Mouse (Mus musculus) kidney, postnatal 10 days (tissue): Measurements from ENCODE around the gene Spi1.
"Not testable (repeated sequence)": the region's sequence is repeated elsewhere in the genome, so short reads cannot be mapped to it uniquely, and the experiment has no call there.

ENCODE experiments used
- DNase-seq: peaks from one replicate; pipeline ENCODE4 v3.0.0; 2021; ENCODE audit warnings: mixed read lengths

The Spi1 gene

GRCm38 (mm10) chr2:91097015-91097414 lies 14.8 kb downstream of the Spi1 start:
- no peak for DNase-seq

GRCm38 (mm10) chr2:91098156-91098555 lies 16.0 kb downstream of the Spi1 start:
- no peak for DNase-seq

- DNase-seq = peak; percentile 96
Observed at GRCm38 (mm10) chr2:91101124-91101740, 19.0 kb downstream of the Spi1 start.

GRCm38 (mm10) chr2:91108156-91108555 lies 26.0 kb downstream of the Spi1 start:
- DNase-seq = no peak

DNA sequence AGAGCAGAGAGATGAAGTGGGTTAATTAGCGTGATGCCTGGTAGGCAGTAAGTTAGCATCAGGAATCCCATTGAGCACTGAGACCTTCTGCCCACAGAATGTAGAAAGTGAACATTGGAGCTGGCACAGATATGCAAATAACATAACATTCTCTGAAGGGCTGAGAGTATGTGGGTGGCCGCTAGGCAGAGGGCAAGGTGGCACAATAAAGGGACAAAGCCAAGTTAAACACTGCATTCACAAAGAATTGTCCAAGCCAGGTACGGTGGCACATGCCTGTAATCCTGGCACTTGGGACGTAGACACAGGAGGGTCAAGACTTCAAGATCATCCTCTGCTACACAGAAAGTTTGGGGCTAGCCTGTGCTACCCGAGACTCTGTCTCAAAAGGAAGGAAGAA lies 27.1 kb downstream of the Spi1 start:
- DNase-seq = no peak

- no peak for DNase-seq
Observed at GRCm38 (mm10) chr2:91109807-91110385, 27.7 kb downstream of the Spi1 start.

- no peak for DNase-seq
Observed at GRCm38 (mm10) chr2:91110429-91110828, 28.2 kb downstream of the Spi1 start.

- not testable (repeated sequence) for DNase-seq
Observed at GRCm38 (mm10) chr2:91111832-91112231, 29.6 kb downstream of the Spi1 start.

- DNase-seq = peak; percentile 39
Observed at GRCm38 (mm10) chr2:91112491-91112890, 30.3 kb downstream of the Spi1 start.

- no peak for DNase-seq
Observed at GRCm38 (mm10) chr2:91113334-91113733, 31.1 kb downstream of the Spi1 start.

DNA sequence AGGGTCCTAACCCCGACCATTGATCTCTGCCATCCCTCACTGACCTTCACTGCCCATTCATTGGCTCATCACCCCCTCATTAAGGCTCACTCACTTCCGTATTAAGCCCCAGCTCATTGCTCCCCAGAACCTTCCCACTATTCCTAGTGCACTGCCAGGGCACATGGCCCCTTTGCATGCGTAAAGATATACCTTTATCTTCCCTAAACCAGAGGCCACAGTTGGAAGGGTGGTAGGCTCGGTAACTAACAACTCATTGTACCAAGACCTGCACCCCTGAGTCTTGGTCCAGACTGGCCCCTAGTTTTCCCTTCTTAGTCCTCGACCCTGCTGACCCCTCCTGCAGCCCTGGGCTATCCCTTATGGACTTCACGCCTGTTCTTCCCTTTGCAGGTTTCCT lies 31.7 kb downstream of the Spi1 start:
- no peak for DNase-seq

DNA sequence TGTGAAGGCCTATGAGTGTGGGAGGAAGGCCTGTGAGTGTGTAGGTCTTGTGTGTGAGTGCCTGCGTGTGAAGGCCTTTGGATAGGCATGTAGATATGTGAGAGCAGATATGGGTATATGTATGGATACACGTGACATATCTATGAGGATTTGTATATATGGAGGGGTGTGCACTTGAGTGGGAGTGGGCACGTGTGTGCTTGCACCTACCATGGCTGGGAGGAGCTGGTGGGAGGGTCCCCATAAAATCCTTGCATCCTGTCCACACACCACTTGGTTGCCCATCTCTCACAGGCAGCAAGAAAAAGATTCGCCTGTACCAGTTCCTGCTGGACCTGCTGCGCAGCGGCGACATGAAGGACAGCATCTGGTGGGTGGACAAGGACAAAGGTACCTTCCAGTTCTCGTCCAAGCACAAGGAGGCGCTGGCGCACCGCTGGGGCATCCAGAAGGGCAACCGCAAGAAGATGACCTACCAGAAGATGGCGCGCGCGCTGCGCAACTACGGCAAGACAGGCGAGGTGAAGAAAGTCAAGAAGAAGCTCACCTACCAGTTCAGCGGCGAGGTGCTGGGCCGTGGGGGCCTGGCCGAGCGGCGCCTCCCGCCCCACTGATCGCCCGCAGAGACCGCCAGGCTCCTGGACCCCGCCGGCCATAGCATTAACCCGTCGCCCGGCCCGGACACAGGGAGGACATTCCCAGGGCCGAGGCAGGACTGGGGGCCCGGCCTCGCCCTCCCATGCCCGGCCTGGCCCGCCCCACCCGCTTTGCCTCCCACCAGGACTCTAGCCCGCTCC lies 32.8 kb downstream of the Spi1 start:
- peak; percentile 99 for DNase-seq

- DNase-seq = no peak
Observed at GRCm38 (mm10) chr2:91115578-91115970, 33.4 kb downstream of the Spi1 start.

DNA sequence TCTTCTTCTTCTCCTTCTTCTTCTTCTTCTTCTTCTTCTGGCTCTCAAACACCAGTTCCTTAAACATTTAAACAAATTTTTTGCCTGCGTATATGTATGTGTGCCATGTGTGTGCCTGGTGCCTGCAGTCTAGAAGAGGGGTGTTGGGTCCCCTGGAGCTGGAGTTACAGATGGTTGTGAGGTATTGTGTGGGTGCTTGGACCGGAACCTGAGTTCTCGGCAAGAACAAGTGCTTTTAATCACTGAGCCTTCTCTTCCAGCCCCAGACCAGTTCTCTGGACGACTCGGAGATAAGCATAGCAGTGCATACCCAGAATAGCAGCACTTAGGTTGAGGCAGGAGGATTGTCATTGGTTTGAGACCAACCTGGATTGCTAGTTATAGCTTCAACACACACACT lies 34.7 kb downstream of the Spi1 start:
- DNase-seq = no peak

DNA sequence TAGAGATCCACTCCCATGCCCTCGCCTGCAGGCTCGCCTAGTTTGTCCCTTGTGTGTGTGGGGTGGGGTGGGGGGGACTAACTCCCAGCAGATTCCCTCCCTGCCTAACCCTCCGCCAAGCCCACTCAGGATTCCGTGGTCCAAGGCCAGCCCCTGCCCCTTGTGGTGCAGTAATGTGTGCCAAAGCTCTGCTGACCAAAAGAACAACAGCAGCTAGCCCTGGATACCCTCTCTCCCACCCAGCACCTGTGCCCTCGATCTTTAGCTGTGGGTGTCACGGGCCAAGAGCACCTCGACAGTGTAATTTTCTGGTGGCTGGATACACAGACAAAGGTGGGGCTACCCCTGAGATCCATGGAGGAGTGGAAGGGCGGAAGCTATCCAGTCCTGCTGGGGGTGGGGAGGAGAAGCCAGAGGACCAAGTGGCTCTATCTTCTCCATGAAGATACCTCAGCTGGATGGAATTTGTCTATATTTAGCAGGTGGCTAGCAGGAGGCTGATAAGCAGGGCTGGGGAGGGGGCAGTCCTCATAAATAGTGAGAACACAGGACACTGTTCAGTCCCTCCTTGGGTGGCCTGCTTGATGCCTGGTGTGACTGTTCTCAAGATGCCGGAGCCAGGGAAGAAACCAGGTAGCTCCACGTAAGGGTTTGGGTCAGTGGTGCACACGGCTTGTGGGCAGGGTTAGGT lies 35.5 kb downstream of the Spi1 start, which contains the start of gene Mybpc3:
TSS of gene Mybpc3 (plus strand) at position 560 of the 691 bp plus-strand sequence.
- DNase-seq = no peak

DNA sequence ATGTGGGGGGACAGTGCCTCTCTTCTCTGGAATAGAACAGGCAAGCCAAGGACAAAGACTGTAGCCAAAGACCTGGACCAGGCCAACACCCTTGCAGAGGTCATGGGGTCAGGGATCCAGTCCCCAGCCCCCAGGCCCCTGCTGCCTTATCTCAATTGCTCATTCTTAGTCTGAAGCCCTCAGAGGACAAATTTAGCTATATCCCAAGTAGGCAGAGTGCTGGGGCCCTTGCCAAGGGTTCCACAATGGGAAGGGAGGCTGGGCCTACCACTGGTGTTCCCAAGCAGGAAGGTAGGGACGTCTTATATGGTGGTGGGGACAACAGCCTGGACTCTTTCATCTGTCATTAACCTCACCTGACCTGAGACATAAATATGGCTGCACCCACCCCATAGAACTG lies 36.5 kb downstream of the Spi1 start:
- no peak for DNase-seq

DNA sequence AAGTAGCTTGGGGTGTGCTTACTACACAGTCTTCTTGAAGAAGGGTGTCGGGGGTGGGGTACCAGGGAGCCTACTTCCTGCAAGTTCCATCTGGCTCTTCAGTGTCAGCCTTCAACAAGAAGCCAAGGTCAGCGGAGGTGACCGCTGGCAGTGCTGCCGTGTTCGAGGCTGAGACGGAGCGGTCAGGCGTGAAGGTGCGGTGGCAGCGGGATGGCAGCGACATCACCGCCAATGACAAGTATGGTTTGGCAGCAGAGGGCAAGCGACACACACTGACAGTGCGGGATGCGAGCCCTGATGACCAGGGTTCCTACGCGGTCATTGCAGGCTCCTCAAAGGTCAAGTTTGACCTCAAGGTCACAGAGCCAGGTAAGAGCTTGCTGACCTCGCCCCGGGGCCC lies 36.9 kb downstream of the Spi1 start:
- no peak for DNase-seq

DNA sequence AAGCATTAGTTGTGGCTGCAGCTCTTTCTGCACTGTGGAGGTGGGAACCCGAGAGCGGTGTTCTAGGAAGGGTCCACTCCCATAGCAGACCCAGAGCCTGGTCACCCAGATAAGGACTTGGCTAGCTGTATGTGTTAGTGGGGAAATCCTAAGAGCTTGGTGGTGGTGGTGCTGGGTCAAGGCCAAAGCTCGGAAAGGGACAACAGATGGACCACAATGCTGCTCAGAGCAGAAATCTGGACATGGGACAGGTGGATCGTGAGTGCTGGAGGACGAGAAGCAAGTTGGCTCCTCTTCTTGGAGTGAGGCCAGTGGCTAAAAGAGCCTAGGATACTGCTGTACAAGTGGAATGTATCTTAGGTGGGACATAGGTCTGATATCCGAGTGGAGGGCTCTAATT lies 37.4 kb downstream of the Spi1 start:
- no peak for DNase-seq

DNA sequence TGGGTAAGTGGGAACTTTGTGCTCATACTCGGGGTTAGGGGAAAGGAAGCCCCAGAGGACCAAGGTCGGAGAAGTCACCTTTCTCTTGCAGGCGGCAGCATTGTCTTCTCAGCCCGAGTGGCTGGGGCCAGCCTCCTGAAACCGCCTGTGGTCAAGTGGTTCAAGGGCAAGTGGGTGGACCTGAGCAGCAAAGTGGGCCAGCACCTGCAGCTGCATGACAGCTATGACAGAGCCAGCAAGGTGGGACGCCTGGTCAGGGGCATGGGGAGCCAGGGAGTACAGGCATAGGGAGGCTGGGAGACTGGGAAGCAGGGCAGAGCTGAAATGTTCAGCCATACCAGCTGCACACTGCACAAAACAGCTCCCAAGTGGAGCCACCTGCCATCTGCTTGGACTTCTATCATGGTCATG lies 38.1 kb downstream of the Spi1 start:
- no peak for DNase-seq

DNA sequence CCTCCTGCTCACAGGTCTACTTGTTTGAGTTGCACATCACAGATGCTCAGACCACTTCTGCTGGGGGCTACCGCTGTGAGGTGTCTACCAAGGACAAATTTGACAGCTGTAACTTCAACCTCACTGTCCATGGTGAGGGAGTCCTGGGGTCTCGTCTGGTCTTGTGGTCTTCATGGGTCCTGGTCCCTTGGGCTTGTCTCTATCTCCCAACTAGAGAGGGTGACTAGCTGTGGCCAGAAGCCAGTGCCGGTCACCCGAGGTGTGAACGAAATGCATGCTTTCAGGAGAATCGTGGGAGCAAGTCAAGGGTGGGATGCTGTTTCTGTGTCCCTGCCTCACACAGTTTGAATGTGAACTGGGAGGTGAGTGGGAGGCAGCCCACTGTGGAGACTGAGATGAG lies 38.8 kb downstream of the Spi1 start:
- no peak for DNase-seq

DNA sequence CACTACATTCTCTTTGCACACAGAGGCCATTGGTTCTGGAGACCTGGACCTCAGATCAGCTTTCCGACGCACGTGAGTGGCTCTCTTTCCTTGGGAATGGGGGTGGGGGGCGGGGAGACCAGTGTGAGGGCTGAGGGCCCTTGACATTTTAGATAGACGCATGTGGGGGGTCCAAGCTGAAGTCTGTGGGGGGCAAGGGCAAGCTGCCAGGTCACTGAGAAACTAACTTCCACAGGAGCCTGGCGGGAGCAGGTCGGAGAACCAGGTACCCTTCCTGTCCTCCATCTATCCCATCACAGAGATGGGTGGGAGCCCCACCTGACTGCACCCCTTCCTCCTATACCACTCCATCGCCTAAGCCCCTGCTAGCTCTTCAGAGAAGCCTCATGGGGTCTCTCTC lies 39.3 kb downstream of the Spi1 start:
- no peak for DNase-seq

DNA sequence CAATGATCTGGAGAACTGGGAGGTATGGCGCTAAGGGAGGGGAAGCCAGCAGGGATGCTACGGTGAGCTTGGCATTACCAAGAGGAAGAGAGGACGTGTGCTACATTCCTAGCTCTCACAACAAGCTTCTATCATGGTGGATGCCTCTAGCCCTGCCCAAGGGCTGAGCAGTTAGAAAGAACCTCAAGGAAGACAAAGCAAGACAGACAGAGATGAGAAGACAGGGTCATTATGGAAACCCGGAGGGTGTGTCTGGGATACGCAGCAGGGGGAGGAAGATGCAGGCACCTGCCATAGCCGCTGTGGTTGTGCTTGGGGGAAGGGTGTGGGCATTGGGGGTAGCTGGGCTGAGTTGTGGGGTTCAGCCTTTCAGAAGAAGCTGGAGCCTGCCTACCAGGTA lies 41.3 kb downstream of the Spi1 start:
- DNase-seq = no peak

- DNase-seq = no peak
Observed at GRCm38 (mm10) chr2:91125101-91125500, 42.9 kb downstream of the Spi1 start.

DNA sequence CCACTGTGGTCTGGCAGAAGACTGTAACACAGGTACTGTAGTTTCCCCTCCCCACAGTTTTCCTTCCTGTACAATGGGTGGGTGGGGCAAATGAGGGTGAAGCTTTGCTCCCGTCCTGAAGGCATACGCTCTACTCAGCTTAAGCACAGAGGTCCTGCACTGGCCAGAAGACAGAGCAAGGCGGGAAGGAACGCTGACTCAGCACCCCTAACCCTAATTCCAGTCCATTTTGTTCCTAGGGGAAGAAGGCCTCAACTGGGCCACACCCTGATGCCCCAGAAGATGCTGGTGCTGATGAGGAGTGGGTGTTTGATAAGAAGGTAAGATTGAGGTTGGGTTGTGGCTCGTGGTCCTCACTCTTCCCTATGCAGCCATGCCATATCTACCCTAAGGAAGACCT lies 46.6 kb downstream of the Spi1 start:
- no peak for DNase-seq
